Mouse (Mus musculus) adrenal gland, postnatal 10 days (tissue): ENCODE results near the gene Acaca. TPM values are rescaled to one million over a fixed set of nuclear protein-coding genes. Genes with fewer than 3 reads are reported as not detected.

Experiments used
- DNase-seq: peaks from one replicate; pipeline ENCODE4 v3.0.0; 2021; ENCODE audit warnings: mixed read lengths
- total RNA-seq, 2 experiments: library from RNA; stranded (reverse); gene quantifications; 2 replicates each; pipeline ENCODE4 v1.2.3; 2021

Gene Acaca
- total RNA-seq, 2 experiments from 2014 or later, result 67.7 to 78.5 TPM

DNA sequence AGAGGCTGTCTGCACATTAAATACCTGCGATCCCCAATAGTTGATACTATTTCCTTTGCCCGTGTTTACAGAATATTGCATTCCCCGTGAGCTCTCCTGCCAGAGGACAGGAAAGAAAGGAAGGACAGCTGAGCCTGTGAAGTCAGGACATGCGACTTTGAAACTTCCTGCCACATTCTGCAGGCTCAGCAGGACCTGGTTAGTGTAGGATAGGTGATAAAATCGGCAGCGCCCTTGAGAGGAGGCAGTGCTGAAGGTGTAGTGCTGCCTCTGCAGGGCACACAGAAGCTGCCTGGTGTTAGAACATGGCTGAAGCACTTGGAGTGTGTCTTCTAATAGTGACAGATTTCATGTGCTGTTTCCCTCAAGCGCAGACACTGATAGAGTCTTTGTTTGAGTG lies 264.1 kb downstream of the Acaca start:
- no peak for DNase-seq

GRCm38 (mm10) chr11:84395010-84395409 lies 265.5 kb downstream of the Acaca start:
- DNase-seq, result peak; percentile 47

DNA sequence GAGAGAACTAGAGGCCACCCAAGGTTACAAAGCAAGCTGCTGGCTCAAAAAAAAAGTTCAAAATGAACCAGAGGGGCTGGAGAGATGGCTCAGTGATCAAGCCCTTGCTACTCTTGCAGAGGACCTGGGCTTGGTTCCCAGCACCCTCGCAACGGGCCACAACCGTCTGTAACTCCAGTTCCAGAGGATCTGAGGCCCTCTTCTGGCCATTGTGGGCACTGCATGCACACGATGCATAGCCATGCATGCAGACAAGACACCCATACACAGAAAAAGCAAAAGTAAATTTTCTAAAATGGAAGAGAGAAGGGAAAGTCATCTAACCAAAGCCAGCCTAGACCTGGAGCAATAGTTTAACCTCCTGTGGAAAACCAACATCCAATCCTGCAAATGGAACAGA lies 277.3 kb downstream of the Acaca start:
- no peak for DNase-seq

- DNase-seq, result no peak
Observed at GRCm38 (mm10) chr11:84410383-84410782, 280.9 kb downstream of the Acaca start.

- DNase-seq, result no peak
Observed at GRCm38 (mm10) chr11:84410879-84411641, 281.6 kb downstream of the Acaca start.

DNA sequence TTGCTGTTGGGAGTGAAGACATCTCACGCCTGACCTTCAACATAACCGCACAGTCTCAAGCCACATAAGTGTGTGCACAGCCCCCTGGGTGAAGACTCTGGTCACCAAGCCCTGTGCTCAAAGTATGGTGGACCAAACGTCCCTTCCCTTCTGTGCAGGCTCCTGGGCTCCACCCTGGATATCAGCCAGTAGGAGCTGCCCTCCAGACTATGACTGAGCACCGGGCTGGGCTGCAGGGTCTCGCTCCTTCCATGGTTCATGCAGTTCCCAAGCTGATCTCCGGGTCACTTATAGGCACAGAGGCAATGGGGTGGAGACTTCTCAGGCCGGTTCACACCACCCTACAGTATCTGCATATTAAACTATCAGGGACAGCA lies 282.2 kb downstream of the Acaca start:
- no peak for DNase-seq

DNA sequence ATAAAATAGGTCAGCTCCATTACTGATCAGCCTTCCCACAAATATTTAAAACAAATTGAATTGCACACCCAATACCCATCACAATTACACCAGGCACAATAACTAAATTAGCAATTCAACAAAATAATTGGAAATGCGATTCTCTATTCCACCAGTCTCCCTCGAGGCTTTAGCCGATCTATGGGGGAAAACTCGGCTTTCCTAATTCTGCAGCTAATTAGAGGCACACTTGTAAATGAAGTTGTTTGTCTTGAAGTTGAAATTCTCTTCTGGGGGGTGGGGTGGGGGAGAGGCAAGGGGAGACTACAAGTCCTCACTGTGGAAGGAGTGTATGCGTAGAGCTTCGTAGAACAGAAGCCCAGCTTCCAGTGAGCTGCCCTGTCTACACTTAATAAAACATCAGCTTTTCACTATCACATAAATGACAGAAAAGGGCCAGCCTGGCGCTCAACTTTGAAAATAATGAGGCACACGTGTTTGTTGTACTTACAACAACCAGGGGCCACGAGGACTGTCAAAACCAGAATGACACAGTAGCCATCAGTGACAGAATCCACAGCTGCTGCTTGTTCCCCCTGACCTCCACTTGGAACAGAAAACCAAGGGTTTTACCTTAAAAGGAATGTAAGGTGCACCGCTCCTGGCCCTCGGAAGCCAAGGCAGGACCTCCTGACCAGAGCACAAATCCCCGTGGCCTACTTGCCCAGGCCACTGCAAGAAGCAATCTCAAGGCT lies 282.9 kb downstream of the Acaca start:
- no peak for DNase-seq

DNA sequence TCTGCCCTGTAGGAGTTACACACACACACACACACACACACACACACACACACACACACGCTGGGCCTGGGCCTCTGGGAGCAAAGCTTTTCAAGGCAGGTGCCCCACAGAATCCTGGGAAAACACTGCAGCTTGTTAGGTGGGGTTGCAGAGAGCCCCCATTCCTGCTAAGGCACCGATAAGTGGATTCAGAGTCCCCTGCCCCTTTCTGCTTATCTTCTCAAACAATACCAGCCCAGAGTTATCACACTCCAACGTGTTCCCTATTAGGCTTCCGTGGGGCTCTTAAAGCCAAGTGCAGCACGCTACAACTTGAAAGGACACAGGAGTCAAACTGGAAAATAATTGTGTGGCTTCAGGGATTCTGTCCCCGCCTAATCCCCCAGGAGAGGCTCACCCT lies 283.6 kb downstream of the Acaca start:
- DNase-seq, result no peak

DNA sequence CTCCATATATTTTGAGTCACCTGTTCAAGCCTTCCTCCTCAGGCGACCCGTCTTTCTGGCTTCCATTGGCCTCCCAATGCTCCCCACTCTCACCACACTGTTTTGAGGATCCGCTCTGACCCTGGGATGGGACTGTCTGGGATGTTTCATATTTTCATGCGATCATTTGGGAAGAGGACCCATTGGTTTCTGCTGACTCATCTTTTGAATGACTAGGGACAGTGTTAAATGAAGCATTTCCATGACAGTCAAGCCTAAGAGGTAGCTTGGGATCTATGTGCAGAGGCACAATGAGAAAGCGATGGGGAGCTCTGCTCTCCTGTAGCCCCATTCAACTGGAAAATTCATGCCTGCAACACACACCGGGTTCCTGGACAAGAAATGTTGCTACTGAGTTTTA lies 291.3 kb downstream of the Acaca start:
- no peak for DNase-seq

- no peak for DNase-seq
Observed at GRCm38 (mm10) chr11:84425736-84426632, 296.5 kb downstream of the Acaca start.

DNA sequence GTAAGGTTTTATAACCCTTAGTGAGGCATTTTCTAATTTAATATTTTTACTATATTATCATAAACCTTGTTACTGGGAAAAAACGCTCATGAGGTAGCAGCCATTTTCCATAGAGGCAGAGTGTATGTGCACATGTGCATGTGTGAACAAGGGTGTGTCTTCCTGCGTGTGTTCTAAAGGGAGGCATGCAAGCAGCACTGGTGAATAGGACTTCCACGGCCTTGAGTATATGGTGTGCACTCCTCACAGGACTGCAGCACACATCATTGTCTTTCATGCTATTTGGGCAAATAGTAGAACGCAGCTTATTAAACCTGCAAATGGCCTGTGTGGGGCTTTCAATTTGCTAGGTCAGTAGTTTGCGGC lies 297.1 kb downstream of the Acaca start:
- no peak for DNase-seq

DNA sequence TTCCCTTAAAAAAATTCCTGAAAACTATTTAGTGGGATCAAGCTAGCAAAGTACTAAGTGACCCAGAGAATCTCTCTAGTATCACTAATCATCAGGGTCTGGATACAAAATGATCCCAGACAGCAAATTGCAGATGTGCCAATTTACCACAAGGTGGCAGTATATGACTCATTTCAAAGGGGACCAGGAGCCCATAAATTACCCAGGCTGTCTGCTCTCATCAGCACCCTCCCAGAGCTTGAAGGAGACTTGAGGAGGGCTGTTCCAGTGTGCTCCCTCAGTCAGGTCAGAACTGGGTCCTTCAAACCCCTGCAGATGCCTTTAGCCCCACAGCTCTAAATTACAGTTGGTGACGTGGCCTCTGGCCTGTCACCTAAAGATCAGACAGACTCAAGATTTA lies 300.1 kb downstream of the Acaca start:
- DNase-seq, result peak; percentile 32

GRCm38 (mm10) chr11:84430336-84430735 lies 300.9 kb downstream of the Acaca start:
- no peak for DNase-seq

DNA sequence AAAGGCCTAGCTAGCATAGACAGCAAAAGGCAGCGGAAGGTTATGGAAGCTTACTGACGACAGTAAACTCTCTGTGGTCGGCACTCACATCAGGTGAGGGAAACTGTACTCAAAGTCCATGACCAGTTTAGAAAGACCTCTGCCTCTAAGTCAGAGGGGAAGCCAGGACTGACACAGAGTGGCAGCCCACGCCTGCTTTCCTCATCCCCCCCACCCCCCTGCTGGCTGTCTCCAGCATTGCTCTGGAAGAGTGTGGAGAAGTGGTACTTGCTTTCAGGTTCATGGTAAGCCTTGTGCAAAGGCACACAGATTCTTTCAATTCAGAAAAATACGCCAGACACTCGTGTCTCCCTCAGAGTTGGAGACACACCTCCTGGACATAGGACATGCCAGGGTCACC lies 305.4 kb downstream of the Acaca start:
- DNase-seq, result no peak

DNA sequence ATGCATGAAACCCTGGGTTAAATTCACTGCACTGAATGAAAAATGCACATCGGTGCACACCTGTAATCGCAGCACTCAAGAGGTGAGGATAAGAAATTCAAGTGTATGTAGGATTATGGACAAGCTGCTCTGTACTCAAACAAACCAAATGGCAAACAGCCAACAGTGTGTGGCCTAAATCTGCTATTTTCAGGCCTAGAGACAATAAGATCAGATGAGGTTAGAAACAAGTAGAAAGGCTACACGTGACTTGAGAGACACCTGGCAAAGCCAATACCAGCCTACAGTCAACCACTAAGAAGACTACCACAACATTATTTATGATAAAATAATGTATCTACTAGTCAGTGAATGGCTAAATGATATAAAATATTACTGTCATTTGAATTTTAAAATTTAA lies 310.9 kb downstream of the Acaca start:
- DNase-seq, result no peak

DNA sequence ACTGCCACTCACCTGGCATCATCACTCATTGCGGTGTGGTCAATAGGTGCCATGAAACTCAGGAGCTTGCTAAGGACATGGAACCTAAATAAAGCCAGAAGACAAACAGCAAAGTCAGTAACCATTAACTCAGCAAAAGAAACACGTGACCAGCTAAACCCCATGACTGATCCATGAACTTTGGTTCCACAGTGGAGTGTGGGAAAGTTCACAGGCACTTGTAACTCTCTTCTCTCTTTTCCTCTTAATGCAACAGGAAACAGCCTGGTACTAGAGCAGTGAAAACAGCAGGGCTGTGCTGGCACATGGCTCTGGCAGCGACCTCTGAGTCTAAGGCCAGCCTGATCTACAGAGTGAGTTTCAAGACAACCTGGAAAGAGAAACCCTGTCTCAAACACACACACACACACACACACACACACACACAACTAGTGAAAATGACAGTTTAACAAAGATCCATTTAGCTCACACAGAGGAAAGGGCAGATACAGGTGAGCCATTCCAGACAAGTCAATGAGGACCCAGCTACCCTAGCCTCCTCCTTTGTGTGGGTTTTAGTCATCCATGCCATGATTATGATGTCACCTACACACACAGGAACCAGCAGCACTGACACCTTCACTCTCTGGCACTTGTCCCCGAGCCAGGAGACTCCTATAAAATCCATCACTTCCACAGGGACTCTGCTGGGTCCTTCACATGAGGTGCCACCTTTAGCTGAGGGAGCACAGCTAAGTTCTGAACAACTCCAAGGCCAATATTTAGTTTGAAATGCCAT lies 313.3 kb downstream of the Acaca start:
- DNase-seq, result peak; percentile 10

Other genes with a start within 250 kb of the Acaca start
- gene Ddx52, start 187.6 kb upstream of the Acaca start, total RNA-seq, result 10 to 100 TPM; 18.3 to 18.6 TPM
- 10 to 100 TPM; 31.3 to 36.1 TPM for gene Synrg, start 165.2 kb upstream of the Acaca start, total RNA-seq
- gene Dusp14, start 60.4 kb upstream of the Acaca start, total RNA-seq, result 1 to 10 TPM; 3.0 to 4.0 TPM
- gene Tada2a, start 72 bp upstream of the Acaca start, total RNA-seq, result 10 to 100 TPM; 12.3 to 15.1 TPM
- gene Gm11437, start 37.8 kb downstream of the Acaca start, total RNA-seq, result not detected